Mouse (Mus musculus): ENCODE data around the gene Trub1.

Trub1 gene

GRCm38 (mm10) chr19:57452492-57453217, at the start of gene Trub1:
TSS of gene Trub1 (plus strand) at chr19:57452912.
- DNase-seq (ENCODE audit: low spot score in 2 of 2) = peak; percentile 73 to 79

GRCm38 (mm10) chr19:57403700-57404501, 48.8 kb upstream of the Trub1 start:
- DNase-seq (ENCODE audit: low spot score in 2 of 2) = peak in 1 of 2 experiments; percentile 64

GRCm38 (mm10) chr19:57404502-57404848, 48.2 kb upstream of the Trub1 start:
- no peak for DNase-seq (ENCODE audit: low spot score in 2 of 2)

- no peak for DNase-seq (ENCODE audit: low spot score in 2 of 2)
Measured at GRCm38 (mm10) chr19:57407947-57408346, 44.8 kb upstream of the Trub1 start.

- DNase-seq (ENCODE audit: low spot score in 2 of 2) = peak; percentile 43 to 64
Measured at GRCm38 (mm10) chr19:57411375-57412196, 41.1 kb upstream of the Trub1 start.

- DNase-seq (ENCODE audit: low spot score in 2 of 2) = no peak
Measured at GRCm38 (mm10) chr19:57413170-57413569, 39.5 kb upstream of the Trub1 start.

- no peak for DNase-seq (ENCODE audit: low spot score in 2 of 2)
Measured at GRCm38 (mm10) chr19:57413918-57414317, 38.8 kb upstream of the Trub1 start.

GRCm38 (mm10) chr19:57415031-57415807, 37.5 kb upstream of the Trub1 start:
- no peak for DNase-seq (ENCODE audit: low spot score in 2 of 2)

GRCm38 (mm10) chr19:57417800-57418580, 34.7 kb upstream of the Trub1 start:
- DNase-seq (ENCODE audit: low spot score in 2 of 2) = no peak

GRCm38 (mm10) chr19:57423402-57423801, 29.3 kb upstream of the Trub1 start:
- DNase-seq (ENCODE audit: low spot score in 2 of 2) = no peak

GRCm38 (mm10) chr19:57425296-57425695, 27.4 kb upstream of the Trub1 start:
- no peak for DNase-seq (ENCODE audit: low spot score in 2 of 2)

- DNase-seq (ENCODE audit: low spot score in 2 of 2) = no peak
Measured at GRCm38 (mm10) chr19:57426841-57427240, 25.9 kb upstream of the Trub1 start.

- DNase-seq (ENCODE audit: low spot score in 2 of 2) = no peak
Measured at GRCm38 (mm10) chr19:57427756-57428438, 24.8 kb upstream of the Trub1 start.

GRCm38 (mm10) chr19:57428641-57429040, 24.1 kb upstream of the Trub1 start:
- DNase-seq (ENCODE audit: low spot score in 2 of 2) = no peak

- DNase-seq (ENCODE audit: low spot score in 2 of 2) = no peak
Measured at GRCm38 (mm10) chr19:57429926-57430325, 22.8 kb upstream of the Trub1 start.

- DNase-seq (ENCODE audit: low spot score in 2 of 2) = no peak
Measured at GRCm38 (mm10) chr19:57431476-57431875, 21.2 kb upstream of the Trub1 start.

GRCm38 (mm10) chr19:57434024-57434423, 18.7 kb upstream of the Trub1 start:
- DNase-seq (ENCODE audit: low spot score in 2 of 2) = no peak

GRCm38 (mm10) chr19:57436586-57437021, 16.1 kb upstream of the Trub1 start:
- DNase-seq (ENCODE audit: low spot score in 2 of 2) = no peak

- no peak for DNase-seq (ENCODE audit: low spot score in 2 of 2)
Measured at GRCm38 (mm10) chr19:57437042-57437441, 15.7 kb upstream of the Trub1 start.

GRCm38 (mm10) chr19:57439296-57439695, 13.4 kb upstream of the Trub1 start:
- no peak for DNase-seq (ENCODE audit: low spot score in 2 of 2)

Data from frontal cortex, postnatal 10 days (tissue).